Mouse (Mus musculus) forebrain, embryonic 12.5 days (tissue): ENCODE measurements around the gene Ptpn1. TPM values are rescaled to one million over a fixed set of nuclear protein-coding genes. Genes with fewer than 3 reads are reported as not detected.

ENCODE experiments used
- ATAC-seq: fragments of 200-750 bp; cut with Nextera tagmentation; 2 replicates; pipeline ENCODE4 v1.8.0; 2017; ENCODE audit warnings: moderate TSS enrichment; ENCODE audit not compliant: low FRiP score
- H3K27ac ChIP-seq: fragments of 300-500 bp; sonication (generic); 2 replicates; pipeline ENCODE4 v1.5.1; 2016; ENCODE audit warnings: mild to moderate bottlenecking
- H3K27me3 ChIP-seq: fragments of 300-500 bp; sonication (generic); 2 replicates; pipeline ENCODE4 v1.6.1; 2016; ENCODE audit warnings: mild to moderate bottlenecking
- H3K36me3 ChIP-seq: fragments of 300-500 bp; sonication (generic); replicated peaks from 2 replicates; pipeline ENCODE4 v1.6.1; 2016; ENCODE audit warnings: mild to moderate bottlenecking
- H3K4me1 ChIP-seq: fragments of 300-500 bp; sonication (generic); 2 replicates; pipeline ENCODE4 v1.6.1; 2016
- H3K4me2 ChIP-seq: fragments of 300-500 bp; sonication (generic); 2 replicates; pipeline ENCODE4 v1.6.1; 2016; ENCODE audit warnings: mild to moderate bottlenecking, moderate library complexity
- H3K4me3 ChIP-seq: fragments of 300-500 bp; sonication (generic); replicated peaks from 2 replicates; pipeline ENCODE4 v1.5.1; 2016; ENCODE audit warnings: mild to moderate bottlenecking
- H3K9ac ChIP-seq: fragments of 300-500 bp; sonication (generic); 2 replicates; pipeline ENCODE4 v1.6.1; 2016; ENCODE audit warnings: mild to moderate bottlenecking
- H3K9me3 ChIP-seq: fragments of 300-500 bp; sonication (generic); 2 replicates; pipeline ENCODE4 v1.6.1; 2016
- WGBS: fragments of 180-500 bp; shearing (Covaris S2); methylation state at CpG from one replicate; pipeline ENCODE4 v1.1.7; 2016; 5-methylcytosine and 5-hydroxymethylcytosine counted together
- polyA plus RNA-seq: library from polyadenylated mRNA; unstranded; fragments of >200 nt; fragmentation: Nextera tagmentation; extraction: Ambion mirVana; gene quantifications from 2 replicates; pipeline ENCODE4 v1.2.1, GENCODE M21; 2016

Gene Ptpn1
- polyA plus RNA-seq: 94.1 and 104 TPM in 2 replicates

- H3K27me3 ChIP-seq: no peaks in the 10 kb centered on the region
- peaks cover 41% of the 10 kb centered on the region for H3K4me1 ChIP-seq
- H3K4me3 ChIP-seq: peak within 1 kb of the TSS; percentile 93
- peak within 1 kb of the TSS; percentile 69 for H3K27ac ChIP-seq
- no peaks in the 10 kb centered on the region for H3K36me3 ChIP-seq
- WGBS: under 1% methylated on average over 99 of the region's 99 CpGs
- H3K9ac ChIP-seq: peak within 1 kb of the TSS; percentile 94
- no peaks in the 10 kb centered on the region for H3K9me3 ChIP-seq
- ATAC-seq: peak; percentile 98
- H3K4me2 ChIP-seq: peak within 1 kb of the TSS; percentile 83
These were observed at the start of gene Ptpn1 for GRCm38 (mm10) chr2:167931985-167932726. TSS of gene Ptpn1 (plus strand) at chr2:167932057.

- no peak overlapping the region for H3K27ac ChIP-seq
- no peaks in the 10 kb centered on the region for H3K36me3 ChIP-seq
- H3K4me1 ChIP-seq: peaks cover 9% of the 10 kb centered on the region
- H3K4me2 ChIP-seq: no peak overlapping the region
- H3K9ac ChIP-seq: no peak overlapping the region
- no peak overlapping the region for H3K4me3 ChIP-seq
- WGBS: 79% methylated on average over 7 of the region's 7 CpGs
- no peak for ATAC-seq
- H3K9me3 ChIP-seq: peaks cover 5% of the 10 kb centered on the region; the same call in 1 of the 2 replicates
- H3K27me3 ChIP-seq: peaks cover 18% of the 10 kb centered on the region
These were observed 45.4 kb upstream of the Ptpn1 start for GRCm38 (mm10) chr2:167886485-167886884.

GRCm38 (mm10) chr2:167887516-167888347 lies 44.1 kb upstream of the Ptpn1 start:
- no peak overlapping the region for H3K9ac ChIP-seq

GRCm38 (mm10) chr2:167888834-167889233 lies 43.0 kb upstream of the Ptpn1 start:
- Histone ChIP-seq H3K27me3 (peaks cover 33% of the 10 kb centered on the region), H3K4me3 (no peak overlapping the region), H3K9me3 (no peaks in the 10 kb centered on the region), H3K4me1 (peaks cover 9% of the 10 kb centered on the region), H3K36me3 (no peaks in the 10 kb centered on the region), H3K27ac (no peak overlapping the region), H3K4me2 (no peak overlapping the region), H3K9ac (no peak overlapping the region)
- ATAC-seq: no peak
- 68% methylated on average over 6 of the region's 6 CpGs for WGBS

More at GRCm38 (mm10) chr2:167887516-167888347, 44.1 kb upstream of the Ptpn1 start:
- Histone ChIP-seq H3K4me1 (peaks cover 9% of the 10 kb centered on the region), H3K27ac (no peak overlapping the region), H3K4me3 (peak overlapping the region; percentile 24), H3K27me3 (peaks cover 23% of the 10 kb centered on the region), H3K4me2 (peak overlapping the region; percentile 54), H3K9me3 (no peaks in the 10 kb centered on the region), H3K36me3 (no peaks in the 10 kb centered on the region)
- no peak for ATAC-seq
- WGBS: 12% methylated on average over 22 of the region's 22 CpGs

GRCm38 (mm10) chr2:167889886-167890285 lies 42.0 kb upstream of the Ptpn1 start:
- 75% methylated on average over 4 of the region's 4 CpGs for WGBS
- Histone ChIP-seq H3K4me2 (no peak overlapping the region), H3K36me3 (no peaks in the 10 kb centered on the region), H3K27me3 (peaks cover 40% of the 10 kb centered on the region), H3K27ac (no peak overlapping the region), H3K9me3 (no peaks in the 10 kb centered on the region), H3K4me1 (peaks cover 9% of the 10 kb centered on the region), H3K4me3 (no peak overlapping the region), H3K9ac (no peak overlapping the region)
- no peak for ATAC-seq

- Histone ChIP-seq H3K4me3 (no peak overlapping the region), H3K4me2 (no peak overlapping the region), H3K36me3 (no peaks in the 10 kb centered on the region), H3K4me1 (peaks cover 9% of the 10 kb centered on the region), H3K9ac (no peak overlapping the region), H3K27ac (no peak overlapping the region), H3K9me3 (no peaks in the 10 kb centered on the region), H3K27me3 (peaks cover 53% of the 10 kb centered on the region)
- ATAC-seq: no peak
- 10% methylated on average over 9 of the region's 9 CpGs for WGBS
These were observed 39.9 kb upstream of the Ptpn1 start for GRCm38 (mm10) chr2:167891908-167892307.

- no peak overlapping the region for H3K9ac ChIP-seq
- no peaks in the 10 kb centered on the region for H3K36me3 ChIP-seq
- H3K4me3 ChIP-seq: no peak overlapping the region
- H3K9me3 ChIP-seq: no peaks in the 10 kb centered on the region
- H3K4me2 ChIP-seq: no peak overlapping the region
- H3K27me3 ChIP-seq: peaks cover 48% of the 10 kb centered on the region
- H3K27ac ChIP-seq: no peak overlapping the region
- no peaks in the 10 kb centered on the region for H3K4me1 ChIP-seq
- no peak for ATAC-seq
- WGBS: 63% methylated on average over 10 of the region's 10 CpGs
These were observed 38.2 kb upstream of the Ptpn1 start for GRCm38 (mm10) chr2:167893680-167894079.

- peak; percentile 85 for ATAC-seq
- under 1% methylated on average over 30 of the region's 30 CpGs for WGBS
- H3K27me3 ChIP-seq: peaks cover 50% of the 10 kb centered on the region
- H3K4me1 ChIP-seq: peaks cover 1% of the 10 kb centered on the region; the same call in 1 of the 2 replicates
- no peak overlapping the region for H3K9ac ChIP-seq
- H3K4me3 ChIP-seq: no peak overlapping the region
- no peaks in the 10 kb centered on the region for H3K36me3 ChIP-seq
- H3K9me3 ChIP-seq: no peaks in the 10 kb centered on the region
- H3K27ac ChIP-seq: no peak overlapping the region
- H3K4me2 ChIP-seq: peak overlapping the region; percentile 50
These were observed 36.9 kb upstream of the Ptpn1 start for GRCm38 (mm10) chr2:167894948-167895372.

GRCm38 (mm10) chr2:167897896-167898295 lies 34.0 kb upstream of the Ptpn1 start:
- Histone ChIP-seq H3K27me3 (peaks cover 48% of the 10 kb centered on the region), H3K9ac (no peak overlapping the region), H3K9me3 (no peaks in the 10 kb centered on the region), H3K27ac (no peak overlapping the region), H3K4me3 (no peak overlapping the region), H3K4me2 (no peak overlapping the region), H3K4me1 (peaks cover 6% of the 10 kb centered on the region; the same call in 1 of the 2 replicates), H3K36me3 (no peaks in the 10 kb centered on the region)
- WGBS: 80% methylated on average over 8 of the region's 8 CpGs
- ATAC-seq: no peak

- Histone ChIP-seq H3K4me1 (peaks cover 6% of the 10 kb centered on the region; the same call in 1 of the 2 replicates), H3K4me2 (no peak overlapping the region), H3K27ac (no peak overlapping the region), H3K27me3 (peaks cover 34% of the 10 kb centered on the region), H3K9ac (no peak overlapping the region), H3K4me3 (no peak overlapping the region), H3K9me3 (no peaks in the 10 kb centered on the region), H3K36me3 (no peaks in the 10 kb centered on the region)
- no peak for ATAC-seq
- 44% methylated on average over 15 of the region's 16 CpGs for WGBS
These were observed 31.9 kb upstream of the Ptpn1 start for GRCm38 (mm10) chr2:167899989-167900421.

GRCm38 (mm10) chr2:167902116-167902703 lies 29.6 kb upstream of the Ptpn1 start:
- 69% methylated on average over 9 of the region's 9 CpGs for WGBS
- Histone ChIP-seq H3K27ac (no peak overlapping the region), H3K9me3 (no peaks in the 10 kb centered on the region), H3K9ac (no peak overlapping the region), H3K4me3 (no peak overlapping the region), H3K4me1 (peaks cover 6% of the 10 kb centered on the region; the same call in 1 of the 2 replicates), H3K36me3 (no peaks in the 10 kb centered on the region), H3K27me3 (peaks cover 14% of the 10 kb centered on the region), H3K4me2 (no peak overlapping the region)
- ATAC-seq: no peak
